Mouse (Mus musculus) mouse embryonic stem cell (cell line): Measurements from ENCODE around the gene Mta3.
"Not testable (repeated sequence)": the region's sequence is repeated elsewhere in the genome, so short reads cannot be mapped to it uniquely, and the experiment has no call there.

Experiments used
- in situ Hi-C, 2 experiments: fragments of 300-500 bp; cut with MboI; formaldehyde crosslinking; loops; 1 replicate in 1 of 2; 3 replicates in 1 of 2; pipeline ENCODE4 v1.14.3; 2019 to 2020; ENCODE audit warnings: low sequenced_read_pairs in 2 of 2, low pct_unique_long_range_greater_than_20kb in 1 of 2, mixed read lengths in 1 of 2; ENCODE audit not compliant: unreplicated experiment in 1 of 2

The Mta3 gene

DNA sequence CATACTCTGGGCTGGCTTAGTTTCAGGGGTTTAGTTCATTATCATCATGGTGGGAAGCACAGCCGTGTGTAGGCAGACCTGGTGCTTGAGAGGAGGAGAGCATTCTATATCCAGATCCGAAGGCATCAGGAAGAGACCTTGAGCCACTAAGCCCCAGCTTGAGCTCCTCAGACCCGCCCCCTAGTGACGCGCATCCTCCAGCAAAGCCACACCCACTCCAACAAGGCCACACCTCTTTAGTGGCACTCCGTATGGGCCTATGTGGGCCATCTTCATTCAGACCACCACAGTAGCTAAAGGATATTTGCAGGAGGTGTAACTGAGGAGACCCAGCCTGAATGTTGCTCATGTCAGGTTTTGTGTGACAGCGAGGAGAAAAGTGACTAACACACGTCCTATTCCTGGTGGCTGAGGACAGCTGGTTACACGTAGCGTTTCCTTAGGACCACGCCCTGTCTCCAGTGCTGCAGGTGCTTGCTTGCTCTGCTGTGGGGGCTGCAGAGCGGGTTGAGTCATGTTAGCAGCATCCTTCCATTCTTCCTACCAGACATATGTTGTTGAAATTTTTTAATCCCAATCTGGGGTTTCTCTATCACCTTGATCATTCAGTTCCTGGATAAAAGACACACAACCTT, 148.4 kb downstream of the Mta3 start:
- in situ Hi-C loops, result loop anchor here (5.0 to 10.0 kb wide), 4 partner anchors 47 to 580 kb away; partner anchors contain the start of gene Kcng3 (in 1 of the 2)

DNA sequence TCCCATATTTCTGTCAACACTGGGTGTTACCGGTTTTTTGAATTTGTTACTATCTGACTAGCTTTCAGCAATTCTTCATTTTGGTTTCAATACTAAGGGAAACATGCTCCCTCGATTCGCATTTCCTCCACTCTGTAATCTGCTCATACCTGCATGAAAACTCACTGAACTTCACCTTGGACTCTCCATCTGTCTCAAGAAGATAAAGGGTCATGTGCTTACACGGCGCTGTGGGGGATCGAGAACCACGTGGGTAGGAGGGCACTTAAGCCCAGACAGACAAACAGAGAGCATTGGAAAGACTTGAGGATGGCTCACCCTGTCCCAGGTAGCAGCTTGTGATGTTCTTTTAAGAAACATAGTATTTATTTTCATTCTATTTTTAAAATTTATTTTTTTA, 152.4 kb downstream of the Mta3 start:
- in situ Hi-C loops, result loop anchor here (10.0 kb wide), 2 partner anchors 224 to 584 kb away; partner anchors contain the start of gene Kcng3 (in 1 of the 2)

- in situ Hi-C loops, result loop anchor here (10.0 kb wide), 2 partner anchors 225 to 585 kb away; partner anchors contain the start of gene Kcng3 (in 1 of the 2)
Observed at GRCm38 (mm10) chr17:83859639-83860038, 153.7 kb downstream of the Mta3 start.

DNA sequence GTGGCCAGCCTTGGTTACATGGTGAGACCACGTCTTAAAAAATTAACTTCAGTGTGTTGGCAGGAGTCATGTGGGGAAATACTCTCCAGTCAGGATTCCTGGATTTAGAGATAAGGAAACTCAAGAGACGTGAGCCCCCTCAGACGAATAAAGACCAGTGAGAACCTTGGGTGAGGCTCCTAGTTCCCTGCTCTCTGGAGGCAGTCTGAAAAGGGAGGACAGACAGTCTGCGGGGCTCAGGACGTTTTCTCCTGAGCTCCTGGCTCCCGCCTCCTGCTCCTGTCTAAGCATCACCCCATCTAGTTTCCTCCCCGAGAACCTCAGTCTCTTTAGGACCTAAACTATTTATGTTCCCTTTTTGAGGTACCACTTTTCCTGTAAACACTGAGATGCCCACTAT, 154.3 kb downstream of the Mta3 start:
- in situ Hi-C loops, result no loop called here

DNA sequence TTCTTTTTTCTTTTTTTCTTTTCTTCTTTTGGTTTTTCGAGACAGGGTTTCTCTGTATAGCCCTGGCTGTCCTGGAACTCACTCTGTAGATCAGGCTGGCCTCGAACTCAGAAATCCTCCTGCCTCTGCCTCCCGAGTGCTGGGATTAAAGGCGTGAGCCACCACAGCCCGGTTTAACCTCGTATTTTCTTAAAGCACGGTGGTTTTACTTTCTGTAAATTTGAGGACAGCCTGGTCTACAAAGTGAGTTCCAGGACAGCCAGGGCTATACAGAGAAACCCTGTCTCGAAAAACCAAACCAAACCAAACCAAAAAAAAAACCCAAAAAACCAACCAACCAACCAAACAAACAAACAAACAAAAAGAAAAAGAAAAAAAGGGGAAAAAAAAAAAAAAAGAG, 155.0 kb downstream of the Mta3 start:
- in situ Hi-C loops, result not testable (repeated sequence)

- in situ Hi-C loops, result no loop called here
Observed at GRCm38 (mm10) chr17:83861444-83862133, 155.6 kb downstream of the Mta3 start.

GRCm38 (mm10) chr17:83862134-83862881, 156.3 kb downstream of the Mta3 start:
- in situ Hi-C loops, result no loop called here

DNA sequence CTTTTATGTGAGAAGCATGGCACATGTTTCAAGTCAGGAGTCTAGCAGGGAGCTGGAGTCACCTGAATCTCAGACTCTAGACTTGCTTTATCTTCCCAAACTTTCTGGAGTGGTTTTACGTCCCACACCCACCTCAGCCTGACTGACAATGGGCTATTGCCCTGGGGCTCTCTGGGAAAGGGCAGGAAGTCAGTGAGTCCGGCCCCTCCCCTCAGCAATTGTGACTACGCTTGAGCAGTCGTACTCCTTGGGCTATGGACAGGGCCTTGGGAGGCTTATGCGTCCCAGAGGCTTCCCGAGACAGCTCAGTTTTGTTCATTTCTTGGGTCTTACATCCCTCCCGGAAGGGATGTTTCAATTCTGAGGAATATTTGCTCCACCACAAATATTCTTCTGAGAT, 159.4 kb downstream of the Mta3 start:
- in situ Hi-C loops, result no loop called here

DNA sequence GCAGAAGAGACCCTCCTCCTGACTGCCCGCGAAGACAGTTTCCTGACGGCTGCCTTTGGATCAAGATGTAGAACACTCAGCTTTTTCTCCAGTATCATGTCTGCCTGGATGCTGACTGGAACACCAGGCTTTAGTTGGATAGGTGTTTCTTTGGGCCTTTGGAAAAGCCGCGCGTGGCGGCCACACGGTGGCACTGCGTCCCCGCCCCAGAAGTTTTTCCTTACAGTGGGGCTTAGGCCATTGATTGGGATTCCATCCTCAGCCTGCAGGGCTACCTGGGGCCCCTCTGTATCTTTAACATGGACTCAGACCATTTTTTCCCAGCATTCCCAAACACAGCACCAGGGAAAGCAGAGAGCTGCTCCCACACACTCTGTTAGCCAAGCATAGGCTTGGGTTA, 160.6 kb downstream of the Mta3 start:
- in situ Hi-C loops, result no loop called here

- in situ Hi-C loops, result loop anchor here in 1 of 2 experiments (5.0 to 10.0 kb wide), 2 partner anchors 97 to 314 kb away; partner anchors contain the start of gene Zfp36l2
Observed at GRCm38 (mm10) chr17:83870385-83870784, 164.4 kb downstream of the Mta3 start.
